In genomic region chr2:168574934-168575333, GRCm38 (mm10) we compare ENCODE assay signal across 11 mouse cellular contexts. TPM values are rescaled to one million over a fixed set of nuclear protein-coding genes. Genes with fewer than 3 reads are reported as not detected.
A peak's percentile ranks its signal among the peaks of the same experiment; 100 is the strongest.
DNase-seq lines count a peak whose midpoint lies in the region; ATAC-seq lines count a peak whose summit lies in the region.
"Had no signal": no experiment of that assay in that cellular context is flagged by ENCODE, and none has a peak within 500 bp of the region (broad histone marks: within the 10 kb centered on the region; RNA-seq: fewer than 3 reads in every experiment).

No protein-coding gene starts in this region.

- no peaks in the 10 kb centered on the region for H3K27me3 ChIP-seq in heart, embryonic 13.5 days (replicated peaks)
- H3K27me3 ChIP-seq in forebrain, embryonic 11.5 days (ENCODE audit: control insufficient read depth, insufficient read depth, low read length) = no peaks in the 10 kb centered on the region

- H3K4me1 ChIP-seq in heart, embryonic 13.5 days = peaks cover 57% of the 10 kb centered on the region
- no peaks in the 10 kb centered on the region for H3K4me1 ChIP-seq in brown adipose tissue, adult 24 weeks (ENCODE audit: control insufficient read depth, insufficient read depth, insufficient read length, low read length)
- peaks cover under 1% of the 10 kb centered on the region; the same call in 1 of the 2 replicates for H3K4me1 ChIP-seq in forebrain, embryonic 11.5 days (replicated peaks; ENCODE audit: control insufficient read depth, insufficient read depth, low read length)

- H3K27ac ChIP-seq in heart, embryonic 13.5 days (replicated peaks) = peak overlapping the region; percentile 69
- peak overlapping the region; percentile 8; the same call in 1 of the 2 replicates for H3K27ac ChIP-seq in brown adipose tissue, adult 24 weeks (replicated peaks; ENCODE audit: low read depth, low read length)
- H3K27ac ChIP-seq in forebrain, embryonic 11.5 days (ENCODE audit: low read depth, low read length) = no peak overlapping the region
- H3K27ac ChIP-seq: hindbrain, embryonic 14.5 days had no signal

- H3K4me3 ChIP-seq in heart, embryonic 13.5 days = no peak overlapping the region
- no peak overlapping the region for H3K4me3 ChIP-seq in brown adipose tissue, adult 24 weeks (ENCODE audit: insufficient read depth, low read depth, low read length)
- H3K4me3 ChIP-seq in forebrain, embryonic 11.5 days (ENCODE audit: low read depth, low read length) = no peak overlapping the region
- H3K4me3 ChIP-seq: erythroblast, embryonic 14.5 days had no signal

- peaks cover 16% of the 10 kb centered on the region for H3K36me3 ChIP-seq in heart, embryonic 13.5 days
- no peaks in the 10 kb centered on the region for H3K36me3 ChIP-seq in forebrain, embryonic 11.5 days (ENCODE audit: control insufficient read depth, insufficient read depth, low read length)

- no peak for ATAC-seq in heart, embryonic 13.5 days (ENCODE audit: extremely low read depth, insufficient number of reproducible peaks, low FRiP score, low TSS enrichment)
- ATAC-seq in forebrain, embryonic 11.5 days (replicated peaks; ENCODE audit: low FRiP score) = no peak

- H3K9me3 ChIP-seq in heart, embryonic 13.5 days = no peaks in the 10 kb centered on the region
- H3K9me3 ChIP-seq in forebrain, embryonic 11.5 days (ENCODE audit: control insufficient read depth, low read length) = no peaks in the 10 kb centered on the region; the same call in 1 of the 2 replicates

- intact Hi-C loops in left cerebral cortex, postnatal 25 days (cut with DNase I) = no loop called here
- intact Hi-C loops in left cerebral cortex, postnatal 36 days (cut with DNase I) = no loop called here

- DNase-seq in heart, adult 9 months (ENCODE audit: low spot score in 2 of 2) = no peak
- peak; percentile 57 for DNase-seq in A20 (ENCODE audit: low read depth, low spot score)
- DNase-seq in naive thymus-derived CD4-positive, alpha-beta T cell, adult 2 months (ENCODE audit: low read depth) = peak; percentile 77
- DNase-seq in forebrain, embryonic 11.5 days (ENCODE audit: low spot score) = no peak
- no peak for DNase-seq in left cerebral cortex, postnatal 25 days (ENCODE audit: low spot score in 2 of 2)
- DNase-seq in left cerebral cortex, postnatal 36 days (ENCODE audit: low spot score in 2 of 2) = no peak
- DNase-seq: spleen, adult 18-20 months had no signal

- no peak overlapping the region; the same call in none of the 2 replicates for H3K9ac ChIP-seq in heart, embryonic 13.5 days
- no peak overlapping the region for H3K9ac ChIP-seq in forebrain, embryonic 11.5 days (ENCODE audit: low read length)
- H3K9ac ChIP-seq: hindbrain, embryonic 14.5 days had no signal

- H3K4me2 ChIP-seq in heart, embryonic 13.5 days = peak overlapping the region; percentile 25; the same call in 1 of the 2 replicates
- no peak overlapping the region for H3K4me2 ChIP-seq in forebrain, embryonic 11.5 days (ENCODE audit: low read depth, low read length, severe bottlenecking)
- H3K4me2 ChIP-seq: hindbrain, embryonic 14.5 days had no signal

- WGBS in heart, embryonic 13.5 days = 42% methylated on average over 10 of the region's 10 CpGs
- 77% methylated on average over 10 of the region's 10 CpGs for WGBS in forebrain, embryonic 11.5 days

RNA-seq across cellular contexts. Expression of gene Nfatc2, which starts 26.5 kb away (rescaled TPM):
- polyA plus RNA-seq in heart, embryonic 13.5 days (2015; fragmentation: Nextera tagmentation; extraction: Ambion mirVana) = 9.3 and 10.1 TPM in 2 replicates
- polyA plus RNA-seq in brown adipose tissue, adult 24 weeks (2012; ENCODE audit: insufficient read depth, insufficient read length, missing spikeins) = 0.91 and 1.3 TPM in 2 replicates
- 0.55 and 0.89 TPM in 2 replicates for polyA plus RNA-seq in forebrain, embryonic 11.5 days (2014; fragmentation: Nextera tagmentation; extraction: Ambion mirVana)
- 10 to 100 TPM in 1 of 2 experiments, 1 to 10 TPM in 1; 8.5 to 14.3 TPM for total RNA-seq in left cerebral cortex, postnatal 25 days (2021)
- total RNA-seq in left cerebral cortex, postnatal 36 days (2021) = 10 to 100 TPM in 1 of 2 experiments, 1 to 10 TPM in 1; 9.5 to 12.5 TPM
- polyA plus RNA-seq: erythroblast, embryonic 14.5 days had no signal

Comparison
In these comparisons a context has a peak if more than half of its experiments do, and no peak if none do; other contexts are left out.
1. DNase-seq: peak in A20 (single experiment) and naive thymus-derived CD4-positive, alpha-beta T cell, adult 2 months (single experiment); none in heart, adult 9 months (0 of 2), forebrain, embryonic 11.5 days (single experiment), left cerebral cortex, postnatal 25 days (0 of 2) and left cerebral cortex, postnatal 36 days (0 of 2).